8 mouse cellular contexts compared by ENCODE assay signal in genomic region chr8:125226989-125227624, GRCm38 (mm10).
DNase-seq lines count a peak whose midpoint lies in the region; ATAC-seq and TF ChIP-seq lines count a peak whose summit lies in the region.

No protein-coding gene starts in this region.

- no peaks in the 10 kb centered on the region for H3K36me3 ChIP-seq in forebrain, embryonic 13.5 days (ENCODE audit: poor library complexity, severe bottlenecking)
- H3K36me3 ChIP-seq in hindbrain, embryonic 13.5 days = no peaks in the 10 kb centered on the region
- no peaks in the 10 kb centered on the region for H3K36me3 ChIP-seq in liver, postnatal 0 days (replicated peaks; ENCODE audit: insufficient read depth, low read length)
- no peaks in the 10 kb centered on the region for H3K36me3 ChIP-seq in neural tube, embryonic 14.5 days (ENCODE audit: control insufficient read depth, insufficient read depth, low read length)

- no peaks in the 10 kb centered on the region for H3K27me3 ChIP-seq in forebrain, embryonic 13.5 days
- H3K27me3 ChIP-seq in hindbrain, embryonic 13.5 days = 0 out of 2 replicates have a peak, but pooled peaks cover 4% of the 10 kb centered on the region
- no peaks in the 10 kb centered on the region for H3K27me3 ChIP-seq in liver, postnatal 0 days (ENCODE audit: insufficient read depth, low read length)
- no peaks in the 10 kb centered on the region for H3K27me3 ChIP-seq in neural tube, embryonic 14.5 days (ENCODE audit: control insufficient read depth, insufficient read depth, low read length)

- peaks cover 48% of the 10 kb centered on the region for H3K4me1 ChIP-seq in forebrain, embryonic 13.5 days
- peaks cover 55% of the 10 kb centered on the region for H3K4me1 ChIP-seq in hindbrain, embryonic 13.5 days (replicated peaks)
- H3K4me1 ChIP-seq in liver, postnatal 0 days (ENCODE audit: insufficient read depth) = peaks cover 24% of the 10 kb centered on the region
- H3K4me1 ChIP-seq in neural tube, embryonic 14.5 days (ENCODE audit: control insufficient read depth, insufficient read depth, low read length) = peaks cover 10% of the 10 kb centered on the region; the same call in 1 of the 2 replicates

- H3K9me3 ChIP-seq in forebrain, embryonic 13.5 days (replicated peaks) = no peaks in the 10 kb centered on the region
- H3K9me3 ChIP-seq in hindbrain, embryonic 13.5 days = no peaks in the 10 kb centered on the region
- H3K9me3 ChIP-seq in liver, postnatal 0 days (ENCODE audit: low read length) = no peaks in the 10 kb centered on the region
- no peaks in the 10 kb centered on the region for H3K9me3 ChIP-seq in neural tube, embryonic 14.5 days (ENCODE audit: control insufficient read depth, low read length)

- no peak overlapping the region for H3K4me3 ChIP-seq in forebrain, embryonic 13.5 days
- no peak overlapping the region for H3K4me3 ChIP-seq in hindbrain, embryonic 13.5 days
- no peak overlapping the region for H3K4me3 ChIP-seq in liver, postnatal 0 days (ENCODE audit: low read depth, low read length)
- H3K4me3 ChIP-seq in neural tube, embryonic 14.5 days (ENCODE audit: low read depth, low read length) = no peak overlapping the region

- TF ChIP-seq EP300 in liver, postnatal 0 days (IDR thresholded peaks at IDR 0.05; ENCODE audit: low read depth) = no peak

- H3K27ac ChIP-seq in forebrain, embryonic 13.5 days = peak overlapping the region; percentile 79
- peak overlapping the region; percentile 84 for H3K27ac ChIP-seq in hindbrain, embryonic 13.5 days
- H3K27ac ChIP-seq in liver, postnatal 0 days (ENCODE audit: low read depth) = no peak overlapping the region
- no peak overlapping the region; the same call in 1 of the 2 replicates for H3K27ac ChIP-seq in neural tube, embryonic 14.5 days (ENCODE audit: low read depth, low read length)

- TF ChIP-seq CTCF in liver, postnatal 0 days (IDR thresholded peaks at IDR 0.05; ENCODE audit: low read depth) = no peak

- H3K9ac ChIP-seq in forebrain, embryonic 13.5 days = no peak overlapping the region
- H3K9ac ChIP-seq in hindbrain, embryonic 13.5 days = peak overlapping the region; percentile 39; the same call in 1 of the 2 replicates
- no peak overlapping the region for H3K9ac ChIP-seq in liver, postnatal 0 days (replicated peaks)
- no peak overlapping the region for H3K9ac ChIP-seq in neural tube, embryonic 14.5 days (replicated peaks; ENCODE audit: low read depth, low read length)

- H3K4me2 ChIP-seq in forebrain, embryonic 13.5 days = peak overlapping the region; percentile 8; the same call in 1 of the 2 replicates
- 0 out of 2 replicates have a peak overlapping the region, but pooled peaks have one; percentile 5 for H3K4me2 ChIP-seq in hindbrain, embryonic 13.5 days
- H3K4me2 ChIP-seq in liver, postnatal 0 days (ENCODE audit: low read depth, low read length) = 0 out of 2 replicates have a peak overlapping the region, but pooled peaks have one; percentile 32
- no peak overlapping the region for H3K4me2 ChIP-seq in neural tube, embryonic 14.5 days (ENCODE audit: low read depth, low read length)

- peak; percentile 20 for DNase-seq in gastrocnemius, adult 18-20 months (ENCODE audit: low spot score)
- no peak for DNase-seq in gastrocnemius, adult 8-10 months (ENCODE audit: low spot score in 2 of 2)
- DNase-seq in liver, postnatal 0 days = peak; percentile 32
- no peak for DNase-seq in cerebellum, postnatal 25 days
- no peak for DNase-seq in left cerebral cortex, adult 9 months (ENCODE audit: low spot score in 2 of 2)

- peak; percentile 70 for ATAC-seq in forebrain, embryonic 13.5 days
- ATAC-seq in hindbrain, embryonic 13.5 days (ENCODE audit: low FRiP score) = peak; percentile 41
- ATAC-seq in liver, postnatal 0 days = peak; percentile 29; the same call in 1 of the 2 replicates
- ATAC-seq in neural tube, embryonic 14.5 days (ENCODE audit: low read depth) = peak; percentile 34; the same call in 1 of the 2 replicates

- WGBS in forebrain, embryonic 13.5 days = 57% methylated on average over 14 of the region's 14 CpGs
- WGBS in hindbrain, embryonic 13.5 days = 39% methylated on average over 14 of the region's 14 CpGs
- WGBS in liver, postnatal 0 days (ENCODE audit: insufficient replicate concordance) = 38% methylated on average over 14 of the region's 14 CpGs
- WGBS in neural tube, embryonic 14.5 days = 51% methylated on average over 14 of the region's 14 CpGs

Comparison
In these comparisons a context has a peak if more than half of its experiments do, and no peak if none do; other contexts are left out.
1. DNase-seq: peak in gastrocnemius, adult 18-20 months (single experiment) and liver, postnatal 0 days (single experiment); none in gastrocnemius, adult 8-10 months (0 of 2), cerebellum, postnatal 25 days (0 of 2) and left cerebral cortex, adult 9 months (0 of 2).
2. H3K27ac ChIP-seq: peak in forebrain, embryonic 13.5 days (single experiment) and hindbrain, embryonic 13.5 days (single experiment); none in liver, postnatal 0 days (single experiment) and neural tube, embryonic 14.5 days (single experiment).
3. Peak in every context shown above with its lines, with median percentiles within 50 percentile points of each other: ATAC-seq.